Mouse (Mus musculus) kidney, postnatal 25 days (tissue): ENCODE measurements around the gene Anln.
"Not testable (repeated sequence)": the region's sequence is repeated elsewhere in the genome, so short reads cannot be mapped to it uniquely, and the experiment has no call there.

Experiments
- DNase-seq, 2 experiments: peaks; one replicate each; pipeline ENCODE4 v3.0.0; 2021; ENCODE audit warnings: mixed read lengths in 2 of 2

Anln gene

GRCm38 (mm10) chr9:22389021-22389476 is at the start of gene Anln:
Gene Anln, minus strand, starts transcription at chr9:22389188.
- DNase-seq = peak; percentile 95 to 96

- no peak for DNase-seq
These were observed 45.1 kb upstream of the Anln start for GRCm38 (mm10) chr9:22434101-22434500.

- no peak for DNase-seq
These were observed 44.2 kb upstream of the Anln start for GRCm38 (mm10) chr9:22433221-22433620.

DNA sequence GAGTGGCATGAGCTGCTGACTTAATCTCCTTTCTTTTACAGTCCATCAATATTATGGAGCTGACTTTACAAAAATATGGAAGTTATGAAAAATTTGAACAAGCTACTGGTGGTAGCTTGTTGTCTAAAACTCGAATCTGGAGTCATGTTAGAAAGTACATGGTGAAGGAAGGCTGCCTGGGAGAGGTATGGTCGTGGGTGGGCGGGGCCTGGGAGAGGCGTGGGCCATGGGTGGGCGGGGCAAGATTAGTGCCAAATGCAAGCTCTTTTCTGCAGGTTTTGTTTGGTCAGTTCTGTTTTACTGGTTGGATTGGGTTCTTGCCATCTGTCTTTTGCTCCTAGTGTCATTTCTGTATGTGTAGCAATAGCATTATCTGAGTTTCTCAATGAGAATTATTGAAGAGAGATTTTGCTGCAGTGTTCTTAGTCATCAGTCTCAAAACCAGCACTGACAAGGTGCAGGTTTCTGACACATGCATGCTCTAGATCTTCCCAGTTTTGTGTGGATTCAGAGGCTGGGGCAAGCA is 41.4 kb upstream of the Anln start:
- DNase-seq = peak in 1 of 2 experiments; percentile 8

GRCm38 (mm10) chr9:22429533-22430241 is 40.7 kb upstream of the Anln start:
- peak; percentile 35 to 52 for DNase-seq

DNA sequence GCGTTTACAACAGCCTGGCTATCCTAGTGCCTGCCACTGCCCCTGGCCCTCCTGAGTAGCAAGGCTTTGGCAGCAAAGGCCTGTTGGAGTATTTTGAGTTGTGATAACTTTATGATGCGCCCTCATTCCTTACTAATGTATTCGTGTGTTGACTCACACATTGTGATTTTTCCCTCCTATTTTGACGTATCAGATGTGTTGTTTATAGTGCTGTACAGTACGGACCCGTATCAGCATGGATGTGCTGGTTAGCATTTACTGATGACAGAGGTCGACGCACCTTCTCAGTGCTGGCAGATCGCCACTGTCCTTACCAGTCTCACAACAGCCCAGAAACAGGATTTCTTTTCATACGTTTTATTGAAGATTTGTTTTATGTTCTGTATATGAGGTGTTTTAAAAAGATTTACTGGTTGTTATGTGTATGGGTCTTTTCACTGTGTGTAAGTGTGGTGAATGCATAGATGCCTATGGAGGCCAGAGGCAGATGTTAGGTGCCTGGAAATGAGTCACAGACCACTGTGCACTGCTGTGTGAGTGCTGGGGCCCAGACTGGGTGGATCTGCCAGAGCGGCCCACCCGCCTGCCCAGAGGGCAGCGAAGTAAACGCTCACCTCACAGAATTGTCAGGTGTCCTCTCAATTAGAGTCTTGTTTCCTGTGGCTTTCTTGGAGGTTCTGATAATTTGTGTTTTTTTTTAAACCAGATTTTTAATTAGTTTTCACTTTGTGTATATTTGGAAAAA is 39.9 kb upstream of the Anln start:
- DNase-seq = no peak

GRCm38 (mm10) chr9:22428028-22428665 is 39.2 kb upstream of the Anln start:
- no peak for DNase-seq

DNA sequence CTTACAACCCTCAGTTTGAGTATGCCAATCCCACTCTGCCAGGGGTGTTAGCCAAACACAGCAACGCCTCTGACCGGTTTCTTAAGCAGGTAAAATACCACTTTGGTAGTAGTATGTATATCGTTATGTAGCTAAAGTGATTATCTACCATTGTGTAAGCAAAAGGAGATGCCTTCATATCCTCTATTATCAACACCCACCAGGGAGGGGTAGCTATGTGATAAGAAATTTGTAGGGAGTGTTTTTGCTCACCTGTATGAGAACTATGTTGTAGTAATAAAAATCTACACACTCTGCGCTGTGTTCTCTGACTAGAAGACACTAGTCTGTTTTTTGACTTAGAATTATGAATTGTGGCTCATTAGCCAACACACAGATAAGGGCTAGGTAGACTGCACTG is 35.7 kb upstream of the Anln start:
- DNase-seq = no peak

DNA sequence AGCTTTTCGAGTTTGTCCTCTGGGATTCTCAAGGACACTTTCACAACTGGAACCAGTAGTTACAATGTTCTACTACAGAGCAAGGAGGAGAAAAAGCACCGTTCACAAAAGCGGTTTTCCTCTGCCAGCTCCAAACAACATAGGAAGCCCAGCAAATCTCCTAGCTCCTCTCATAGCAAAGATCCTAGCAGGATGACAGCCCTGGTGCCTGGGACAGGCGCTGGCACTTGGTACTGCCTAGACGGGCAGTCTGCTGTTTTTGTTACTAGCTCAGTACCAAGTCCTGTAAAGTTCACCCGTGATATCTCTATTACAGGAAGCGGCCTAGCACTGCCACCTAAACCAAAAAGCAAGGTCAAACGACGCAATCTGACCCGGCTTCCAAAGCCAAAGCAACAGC is 35.2 kb upstream of the Anln start:
- no peak for DNase-seq

- DNase-seq = no peak
These were observed 34.5 kb upstream of the Anln start for GRCm38 (mm10) chr9:22423507-22423906.

DNA sequence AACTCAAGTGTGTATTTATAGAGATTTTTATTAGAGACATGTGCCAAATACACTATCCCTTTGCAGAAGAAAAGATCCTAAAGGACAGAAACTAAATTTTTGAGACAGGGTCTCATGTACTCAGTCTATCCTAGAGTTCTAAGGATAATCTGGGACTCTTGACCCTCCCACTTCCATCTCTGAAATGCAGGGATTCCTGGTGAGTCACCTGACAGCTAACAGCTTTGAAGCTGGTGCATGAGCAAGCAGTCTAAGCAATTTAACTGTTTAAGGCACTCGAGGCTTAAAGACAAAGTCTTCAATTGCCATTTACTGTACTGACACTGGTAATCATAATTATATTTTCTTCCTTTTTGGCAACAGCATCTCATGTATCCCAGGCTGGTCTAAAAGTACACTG is 33.6 kb upstream of the Anln start:
- DNase-seq = no peak

GRCm38 (mm10) chr9:22420491-22420890 is 31.5 kb upstream of the Anln start:
- DNase-seq = no peak

GRCm38 (mm10) chr9:22419877-22420276 is 30.9 kb upstream of the Anln start:
- DNase-seq = no peak

DNA sequence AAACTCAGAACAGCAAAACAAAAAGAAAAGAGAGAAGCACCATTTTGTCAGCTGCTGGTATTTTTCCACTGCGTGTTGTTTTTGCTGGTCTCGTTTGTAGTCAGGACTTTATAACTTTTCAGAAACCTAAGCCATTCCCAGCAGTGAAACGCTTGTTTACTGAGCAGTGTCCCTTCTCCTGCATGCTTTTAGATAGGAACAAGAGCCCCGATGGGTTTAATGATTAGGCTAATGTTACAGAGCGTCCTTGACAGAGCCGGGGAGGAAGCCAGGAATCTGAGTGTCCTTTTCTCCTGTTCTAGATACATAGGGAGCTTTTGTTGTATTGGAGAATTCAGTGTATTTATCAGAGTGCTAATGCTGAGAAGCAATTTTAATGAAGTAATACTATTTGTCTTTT is 28.6 kb upstream of the Anln start:
- no peak for DNase-seq

- DNase-seq = no peak
These were observed 27.2 kb upstream of the Anln start for GRCm38 (mm10) chr9:22416187-22416586.

DNA sequence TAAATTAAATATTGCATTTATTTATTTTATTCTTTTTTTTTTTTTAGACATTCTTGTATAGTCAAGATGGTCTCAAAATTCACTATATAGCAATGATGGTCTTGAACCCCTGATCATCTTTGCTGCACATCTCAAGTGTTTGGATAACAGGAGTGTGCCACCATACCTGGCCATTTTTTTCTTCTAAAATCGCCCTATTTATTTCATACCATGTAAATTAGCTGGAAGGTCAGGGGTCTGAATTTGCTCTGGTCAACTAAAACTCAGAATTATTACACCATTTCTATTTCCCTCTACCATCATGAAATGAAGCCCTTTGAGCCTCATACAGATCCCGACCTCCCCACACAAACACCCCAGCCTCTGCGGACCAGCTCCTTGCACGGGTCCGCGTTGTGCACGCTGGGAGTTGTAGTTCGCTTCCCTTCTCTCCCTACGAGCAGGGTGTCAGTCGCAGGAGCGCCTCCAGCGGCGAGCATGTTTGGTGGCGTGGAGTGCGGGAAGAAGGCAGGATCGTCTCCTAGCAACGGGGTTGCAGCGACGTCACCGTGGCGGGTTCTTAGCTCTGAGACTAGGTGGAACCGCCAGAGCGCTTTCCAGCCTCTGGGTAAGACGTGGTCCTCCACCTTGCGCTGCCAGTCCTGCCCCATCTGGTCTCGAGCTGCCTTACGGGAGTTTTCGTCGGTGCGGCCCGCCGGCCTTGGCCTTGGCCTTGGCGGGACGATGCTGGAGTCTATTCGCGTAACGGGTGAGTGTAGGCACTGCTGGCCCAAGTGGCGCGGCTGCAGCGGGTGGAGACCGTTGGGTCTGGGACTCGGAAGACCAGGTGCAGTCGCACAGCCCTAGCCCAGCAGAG is 22.2 kb upstream of the Anln start, which contains the start of gene 9530077C05Rik:
TSS of gene 9530077C05Rik (plus strand) at position 512 of the 856 bp plus-strand sequence.
- peak; percentile 98 for DNase-seq

- no peak for DNase-seq
These were observed 20.5 kb upstream of the Anln start for GRCm38 (mm10) chr9:22409501-22409900.

DNA sequence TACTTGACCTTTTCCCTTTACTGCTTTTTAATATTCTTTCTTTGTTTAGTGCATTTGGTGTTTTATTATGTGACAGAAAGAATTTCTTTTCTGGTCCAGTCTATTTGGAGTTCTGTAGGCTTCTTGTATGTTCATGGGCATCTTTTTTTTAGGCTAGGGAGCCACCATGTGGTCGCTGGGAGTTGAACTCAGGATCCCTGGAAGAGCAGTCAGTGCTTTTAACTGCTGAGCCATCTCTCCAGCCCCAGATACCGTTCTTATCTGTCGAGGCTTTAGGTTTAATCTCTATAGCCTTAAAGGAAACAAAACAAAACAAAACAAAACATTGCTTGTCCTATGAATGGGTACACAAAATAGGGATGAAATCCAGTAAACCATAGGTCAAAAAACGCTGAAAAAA is 19.4 kb upstream of the Anln start:
- peak; percentile 23 to 42 for DNase-seq

- not testable (repeated sequence) for DNase-seq
These were observed 18.6 kb upstream of the Anln start for GRCm38 (mm10) chr9:22407633-22408032.

DNA sequence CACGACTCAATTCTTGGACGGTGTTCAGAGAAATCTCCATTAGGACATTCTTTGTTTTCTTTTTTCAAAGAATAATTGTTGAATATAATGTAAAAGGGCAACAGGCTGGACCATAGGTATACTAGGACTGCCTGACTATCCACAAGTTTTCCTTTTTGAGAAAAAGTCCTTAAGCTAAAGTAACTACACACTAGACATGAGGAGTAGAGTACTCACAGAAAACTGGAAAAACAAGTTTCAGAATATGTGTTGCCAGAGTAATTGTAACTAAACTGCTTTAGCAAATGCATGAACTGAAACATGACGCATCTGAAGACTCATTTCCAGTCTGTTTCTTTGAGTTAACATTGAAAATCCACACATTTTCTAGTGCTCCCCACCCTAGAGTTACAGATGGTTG is 16.4 kb upstream of the Anln start:
- DNase-seq = no peak

DNA sequence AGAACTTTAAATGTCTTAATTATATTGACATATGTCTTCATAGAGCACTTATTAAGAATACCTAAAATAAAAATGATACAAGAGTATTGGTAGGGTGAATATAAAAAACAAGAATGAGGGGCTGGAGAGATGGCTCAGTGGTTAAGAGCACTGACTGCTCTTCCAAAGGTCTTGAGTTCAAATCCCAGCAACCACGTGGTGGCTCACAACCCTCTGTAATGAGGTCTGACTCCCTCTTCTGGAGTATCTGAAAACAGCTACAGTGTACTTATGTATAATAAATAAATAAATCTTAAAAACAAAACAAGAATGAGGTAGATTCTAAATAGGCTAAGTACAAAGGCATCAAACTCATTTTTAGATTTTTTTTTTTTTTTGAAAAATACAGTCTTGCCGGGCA is 14.5 kb upstream of the Anln start:
- not testable (repeated sequence) for DNase-seq

DNA sequence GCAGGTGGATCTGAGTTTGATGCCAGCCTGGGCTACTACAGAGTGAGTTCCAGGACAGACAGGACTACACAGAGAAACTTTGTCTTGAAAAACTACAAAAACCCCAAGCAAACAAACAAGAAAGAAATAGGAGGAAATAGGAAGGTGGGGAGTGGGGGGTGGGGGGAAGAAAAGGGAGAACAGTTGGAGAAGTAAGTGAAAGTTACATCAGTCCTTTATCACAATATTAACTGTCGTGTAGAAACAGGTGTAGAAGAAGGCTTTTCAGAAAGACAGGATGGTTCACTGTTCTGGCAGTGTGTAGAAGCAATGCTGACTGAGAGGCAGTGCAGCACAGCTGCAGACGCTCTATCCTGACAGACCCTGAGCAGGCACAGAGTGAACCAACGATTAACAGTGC is 14.0 kb upstream of the Anln start:
- no peak for DNase-seq
